Mouse (Mus musculus) telencephalon, adult 2 months (tissue): ENCODE results near the gene Krtap28-13.
A peak's percentile ranks its signal among the peaks of the same experiment; 100 is the strongest.

Source experiments
- DNase-seq: peaks from one replicate; pipeline ENCODE4 v3.0.0-alpha.2; 2011; ENCODE audit warnings: low read depth, low spot score

Krtap28-13 gene

GRCm38 (mm10) chr1:83060643-83061042, at the start of gene Krtap28-13:
TSS of gene Krtap28-13 (plus strand) at chr1:83060930.
- DNase-seq: no peak

DNA sequence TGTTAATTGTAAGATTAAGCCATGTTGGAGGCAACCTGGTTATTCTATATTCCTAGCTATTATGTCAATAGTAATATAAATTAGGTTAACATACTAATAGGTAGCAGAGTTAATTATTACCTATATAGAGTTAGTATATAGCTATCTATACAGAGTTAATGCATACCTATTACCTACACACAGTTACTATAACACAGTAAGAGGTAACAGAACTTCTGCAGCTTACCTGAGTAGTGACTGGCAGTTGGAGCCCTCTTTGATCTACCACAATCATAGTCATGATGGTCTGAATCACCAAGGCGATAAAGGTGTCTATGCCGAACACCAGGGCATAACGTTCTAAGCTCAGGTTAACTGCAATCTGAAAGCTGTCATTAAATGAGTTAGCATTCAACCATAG, 46.3 kb upstream of the Krtap28-13 start:
- no peak for DNase-seq

DNA sequence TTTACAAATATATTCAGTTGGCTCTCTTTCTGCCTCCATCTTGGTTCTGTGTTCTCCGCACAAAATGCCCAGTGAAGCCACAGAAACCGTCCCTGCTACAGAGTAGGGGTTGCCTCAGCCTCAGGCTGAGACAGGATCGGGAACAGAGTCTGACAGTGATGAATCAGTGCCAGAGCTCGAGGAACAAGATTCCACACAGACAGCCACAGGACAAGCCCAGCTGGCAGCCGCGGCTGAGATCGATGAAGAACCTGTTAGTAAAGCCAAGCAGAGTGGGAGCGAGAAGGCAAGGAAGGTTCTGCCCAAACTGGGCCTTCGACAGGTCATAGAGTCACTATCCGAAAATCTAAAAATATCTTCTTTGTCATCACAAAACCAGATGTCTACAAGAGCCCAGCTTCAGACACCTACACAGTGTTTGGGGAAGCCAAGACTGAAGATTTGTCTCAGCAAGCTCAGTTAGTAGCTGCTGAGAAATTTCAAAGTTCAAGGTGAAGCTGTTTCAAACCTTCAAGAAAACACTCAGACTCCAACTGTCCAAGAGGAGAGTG, 45.3 kb upstream of the Krtap28-13 start:
- no peak for DNase-seq

GRCm38 (mm10) chr1:83016556-83016955, 44.2 kb upstream of the Krtap28-13 start:
- no peak for DNase-seq

DNA sequence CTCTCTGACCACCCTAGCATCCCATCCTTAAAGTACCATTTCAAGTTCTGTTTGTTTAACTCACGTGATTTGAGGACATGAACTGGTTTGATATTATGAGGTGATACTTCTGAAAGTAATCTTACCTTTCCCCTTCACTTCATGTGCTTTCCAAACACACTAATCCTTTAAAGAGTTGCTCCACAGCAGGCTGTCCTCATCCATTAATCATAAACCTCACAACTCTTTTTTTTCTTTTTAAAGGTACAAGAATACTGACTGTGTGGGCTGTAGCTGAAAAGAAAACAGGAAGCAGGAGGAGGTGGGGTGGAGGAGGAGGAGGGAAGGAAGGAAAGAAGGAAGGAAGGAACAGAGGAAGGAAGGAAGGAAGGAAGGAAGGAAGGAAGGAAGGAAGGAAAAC, 28.8 kb upstream of the Krtap28-13 start:
- no peak for DNase-seq

DNA sequence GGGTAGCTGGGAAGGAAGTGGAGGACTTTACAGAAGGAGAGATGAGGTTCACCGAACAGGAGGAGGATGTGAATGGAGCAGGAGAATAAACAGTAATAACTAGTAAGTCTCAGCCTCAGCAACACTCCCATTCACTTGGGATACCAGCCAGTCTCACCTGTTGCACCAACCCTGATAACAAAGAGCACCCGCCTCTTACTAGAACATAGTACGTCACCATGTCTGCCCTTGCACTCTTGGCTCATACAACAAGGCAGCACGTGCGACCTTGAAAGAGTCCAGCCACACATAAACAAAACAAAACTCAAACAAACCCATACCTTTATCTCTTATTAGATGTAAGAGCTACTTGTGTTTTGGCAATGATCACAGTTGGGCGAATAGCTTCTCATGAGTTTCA, 28.2 kb upstream of the Krtap28-13 start:
- DNase-seq: no peak

- no peak for DNase-seq
Measured at GRCm38 (mm10) chr1:83034509-83034908, 26.2 kb upstream of the Krtap28-13 start.

GRCm38 (mm10) chr1:83036892-83037667, 23.6 kb upstream of the Krtap28-13 start:
- no peak for DNase-seq

DNA sequence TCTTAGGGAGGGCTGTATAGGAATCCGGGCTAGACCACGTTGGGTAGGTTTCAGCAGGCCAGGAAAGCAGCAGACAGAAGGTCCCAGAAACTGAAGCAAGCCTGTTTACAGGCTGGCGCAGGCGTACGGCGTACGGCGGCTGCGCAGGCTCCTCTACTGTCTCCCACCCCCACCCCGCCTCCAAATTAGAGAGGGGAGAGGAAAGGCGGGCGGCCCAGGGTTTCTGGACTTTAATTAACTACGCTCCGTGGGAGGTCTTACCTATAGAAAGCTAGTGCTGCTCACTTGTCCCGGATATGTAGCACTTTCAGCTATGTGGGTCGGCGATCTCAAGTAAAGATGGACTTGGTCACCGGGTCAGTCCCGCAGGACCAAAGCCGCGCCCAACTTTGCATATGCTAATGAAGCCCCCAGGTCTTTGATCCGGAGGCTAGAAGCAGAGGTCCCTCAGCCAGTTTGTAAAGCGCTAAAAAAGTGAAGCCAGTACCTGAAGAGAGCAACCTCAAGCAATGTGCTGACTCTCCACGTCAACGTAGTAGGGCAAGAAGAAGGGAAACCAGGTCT, 22.5 kb upstream of the Krtap28-13 start, which contains the start of gene Slc19a3:
Gene Slc19a3 (minus strand): TSS at position 340 of the 564 bp plus-strand sequence.
- peak; percentile 47 for DNase-seq

DNA sequence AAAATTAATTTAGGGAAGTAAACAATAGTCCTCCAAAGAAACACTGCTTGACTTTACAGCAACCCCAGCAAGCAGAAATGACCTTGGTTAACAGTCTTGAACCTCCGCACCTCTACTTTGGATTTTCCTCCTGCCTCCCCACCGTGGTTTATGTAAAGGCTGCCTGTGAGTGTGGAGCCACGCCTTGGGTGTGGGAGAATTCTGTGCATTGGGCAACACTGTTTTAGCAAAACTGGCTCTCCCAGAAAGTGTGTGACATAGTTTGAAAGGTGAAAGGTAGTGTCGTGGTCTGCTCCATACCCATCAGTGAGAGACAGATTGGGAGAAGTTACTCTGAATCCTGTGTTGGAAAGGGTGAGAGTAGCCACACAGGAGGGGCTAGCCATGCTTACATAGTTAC, 21.6 kb upstream of the Krtap28-13 start:
- DNase-seq: no peak

GRCm38 (mm10) chr1:83042380-83042779, 18.4 kb upstream of the Krtap28-13 start, which contains the start of gene Krtap28-10:
TSS of gene Krtap28-10 (minus strand) at chr1:83042480.
- no peak for DNase-seq

- no peak for DNase-seq
Measured at GRCm38 (mm10) chr1:83044882-83045427, 15.8 kb upstream of the Krtap28-13 start, which contains the start of gene Gm47969. TSS of gene Gm47969 (plus strand) at chr1:83044932.

DNA sequence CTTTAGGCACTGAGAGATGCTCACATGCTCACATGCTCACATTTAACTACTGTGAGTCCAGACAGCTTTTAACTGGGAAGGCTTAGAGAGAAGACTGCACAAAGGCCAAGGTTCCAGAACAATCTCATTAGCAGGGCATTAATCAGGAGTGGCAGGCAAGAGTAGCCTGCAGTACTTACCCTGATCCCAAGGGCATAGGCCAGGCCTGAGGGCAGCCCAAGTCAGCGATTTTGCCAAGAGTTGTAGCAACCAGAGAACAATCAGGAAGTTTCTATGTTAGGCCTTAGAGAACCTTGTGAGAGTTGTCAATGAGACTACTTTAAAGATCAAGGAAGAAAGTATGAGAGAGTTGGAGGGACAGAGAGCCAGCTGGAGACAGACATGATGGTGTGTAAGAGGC, 2.2 kb upstream of the Krtap28-13 start:
- no peak for DNase-seq

DNA sequence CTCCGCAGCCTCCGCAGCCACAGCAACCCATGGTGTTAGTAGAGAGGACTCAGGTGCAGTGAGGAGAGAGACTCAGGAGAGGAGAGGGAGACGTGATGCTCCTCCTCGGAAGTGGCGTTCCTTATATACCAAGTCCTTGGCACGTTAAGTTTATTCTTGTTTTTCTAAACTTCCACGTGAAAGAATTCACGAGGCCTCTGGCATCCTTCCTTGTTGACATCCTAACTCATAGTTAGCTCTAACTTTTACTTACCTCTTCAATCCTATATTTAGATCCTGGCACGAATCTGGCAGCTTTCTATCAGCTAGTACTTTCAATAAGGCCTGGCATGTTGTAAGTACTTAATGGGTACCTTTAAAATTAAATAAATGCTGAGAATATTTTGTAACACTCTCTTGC, 1.5 kb upstream of the Krtap28-13 start, which contains the start of gene A030005K14Rik:
Gene A030005K14Rik (minus strand): TSS at position 101 of the 400 bp plus-strand sequence.
- no peak for DNase-seq

DNA sequence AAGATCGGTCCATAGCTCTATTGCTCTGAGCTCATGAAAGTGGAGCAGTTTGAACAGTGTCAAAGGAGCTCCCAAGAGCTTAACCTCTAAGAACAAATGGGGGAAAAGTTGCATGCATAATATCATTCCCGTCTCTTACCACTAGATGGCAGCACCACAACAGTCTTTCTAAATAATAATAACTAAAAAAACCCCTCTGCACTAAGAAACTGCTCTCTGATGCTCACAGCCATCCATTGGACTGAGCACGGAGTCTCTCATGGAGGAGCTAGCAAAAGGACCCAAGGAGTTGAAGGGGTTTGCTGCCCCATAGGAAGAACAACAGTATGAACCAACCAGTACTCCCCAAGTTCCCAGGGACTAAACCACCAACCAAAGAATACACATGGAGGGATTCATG, 4.1 kb downstream of the Krtap28-13 start:
- DNase-seq: no peak

GRCm38 (mm10) chr1:83066577-83066976, 5.8 kb downstream of the Krtap28-13 start:
- no peak for DNase-seq

DNA sequence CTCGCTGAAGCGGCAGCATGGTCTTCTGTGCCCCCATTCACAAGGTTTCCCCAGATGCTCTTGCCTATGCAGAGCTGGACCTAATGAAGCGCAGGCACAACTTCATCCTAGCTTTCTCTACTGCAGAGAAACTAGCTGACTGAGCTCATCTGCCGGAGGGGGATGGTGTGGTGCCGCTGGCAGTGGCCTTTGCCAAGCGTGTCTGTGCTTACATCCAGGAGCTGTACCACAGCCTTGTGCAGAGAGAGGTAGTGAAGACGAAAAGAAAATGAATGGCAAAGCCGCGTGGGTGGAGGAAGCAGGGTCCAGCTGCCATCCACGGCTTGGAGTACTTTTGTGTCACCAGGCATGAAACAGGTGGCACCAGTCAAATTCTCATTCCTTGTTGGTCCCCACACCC, 6.5 kb downstream of the Krtap28-13 start:
- no peak for DNase-seq

DNA sequence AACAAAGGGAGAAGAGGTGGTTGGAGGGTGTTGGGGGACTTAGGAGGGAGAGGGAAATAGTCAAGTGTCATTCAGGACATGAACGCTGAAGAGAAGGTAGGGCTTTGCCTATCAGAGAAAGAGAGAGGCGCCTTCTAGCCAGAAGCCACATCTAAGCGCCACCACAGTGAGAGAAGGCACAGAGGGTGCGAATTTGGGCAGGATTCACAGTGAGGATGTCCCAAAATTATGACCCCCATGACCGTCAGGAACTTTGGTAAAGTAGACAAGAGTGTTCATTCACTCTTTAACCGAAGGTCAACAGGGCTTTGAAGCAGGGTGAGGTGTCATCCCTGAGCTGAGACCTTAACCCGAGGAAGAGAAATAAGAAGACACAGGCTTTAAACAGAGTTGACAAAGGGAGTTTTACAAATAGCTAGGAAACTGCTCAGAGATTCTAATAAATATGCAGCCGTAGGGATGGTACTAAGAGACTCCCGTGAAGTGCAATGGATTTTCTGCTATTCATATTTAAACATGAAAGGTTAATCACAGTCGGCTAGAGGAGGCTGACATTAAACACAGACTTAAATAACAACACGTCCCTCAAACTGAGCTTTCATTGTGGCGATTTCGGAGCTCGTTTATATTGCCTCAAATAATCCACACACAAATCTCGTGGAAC, 14.9 kb downstream of the Krtap28-13 start:
- DNase-seq: no peak

- DNase-seq: no peak
Measured at GRCm38 (mm10) chr1:83076190-83076917, 15.6 kb downstream of the Krtap28-13 start.

GRCm38 (mm10) chr1:83077016-83077415, 16.3 kb downstream of the Krtap28-13 start:
- DNase-seq: no peak

GRCm38 (mm10) chr1:83084790-83085189, 24.1 kb downstream of the Krtap28-13 start:
- DNase-seq: no peak
